11 mouse cellular contexts compared by ENCODE assay signal in the genomic region with DNA sequence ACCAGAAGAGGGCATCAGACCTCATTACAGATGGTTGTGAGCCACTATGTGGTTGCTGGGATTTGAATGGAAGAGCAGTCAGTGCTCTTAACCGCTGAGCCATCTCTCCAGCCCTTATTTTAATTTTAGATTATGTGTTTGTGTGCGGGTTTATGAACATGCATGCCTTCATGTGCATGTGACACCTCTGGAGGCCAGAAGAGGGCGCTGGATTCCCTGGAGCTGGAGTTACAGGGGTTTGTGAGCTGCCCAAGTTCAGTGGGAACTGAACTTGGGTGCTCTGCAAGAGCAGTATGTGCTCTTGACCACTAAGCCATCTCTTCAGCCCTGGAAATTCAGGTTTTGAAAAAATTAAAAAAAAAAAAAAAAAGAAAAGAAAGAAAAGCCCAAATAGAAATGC.
DNase-seq lines count a peak whose midpoint lies in the region; ATAC-seq and TF ChIP-seq lines count a peak whose summit lies in the region.
"Had no signal": no experiment of that assay in that cellular context is flagged by ENCODE, and none has a peak within 500 bp of the region (broad histone marks: within the 10 kb centered on the region; RNA-seq: fewer than 3 reads in every experiment).

No protein-coding gene starts in this region.

- no peak for TF ChIP-seq POLR2A in cerebellum, adult 2 months (IDR thresholded peaks at IDR 0.05; ENCODE audit: borderline replicate concordance, insufficient read depth, low read length)
- TF ChIP-seq POLR2A in testis, adult 2 months (IDR thresholded peaks at IDR 0.05; ENCODE audit: control insufficient read depth, low read depth, low read length), result no peak

- no peaks in the 10 kb centered on the region; the same call in 1 of the 2 replicates for H3K4me1 ChIP-seq in cerebellum, adult 2 months (ENCODE audit: control insufficient read depth, insufficient read depth, low read length)
- no peaks in the 10 kb centered on the region for H3K4me1 ChIP-seq in testis, adult 2 months (ENCODE audit: control insufficient read depth, insufficient read depth, low read length)
- H3K4me1 ChIP-seq: embryonic facial prominence, embryonic 12.5 days had no signal

- H3K27me3 ChIP-seq in cerebellum, adult 2 months (ENCODE audit: control insufficient read depth, insufficient read depth, low read length), result no peaks in the 10 kb centered on the region
- no peaks in the 10 kb centered on the region for H3K27me3 ChIP-seq in testis, adult 2 months (ENCODE audit: control insufficient read depth, insufficient read depth, low read length)
- H3K27me3 ChIP-seq: embryonic facial prominence, embryonic 12.5 days had no signal

- DNase-seq in cerebellum, adult 2 months, result no peak
- DNase-seq in layer of hippocampus, adult 2 months (ENCODE audit: low spot score in 2 of 2), result no peak
- no peak for DNase-seq in layer of hippocampus, adult 9-11 months
- DNase-seq in testis, postnatal 10 days (ENCODE audit: low spot score), result no peak
- no peak for DNase-seq in adrenal gland, postnatal 4 days (ENCODE audit: low spot score in 2 of 2)
- no peak for DNase-seq in cerebellum, postnatal 4 days (ENCODE audit: low spot score in 2 of 2)
- DNase-seq: left cerebral cortex, postnatal 4 days had no signal

- H3K36me3 ChIP-seq in testis, adult 2 months (ENCODE audit: control insufficient read depth, insufficient read depth, low read length), result no peaks in the 10 kb centered on the region
- H3K36me3 ChIP-seq: embryonic facial prominence, embryonic 12.5 days had no signal

- peak; percentile 31; the same call in 1 of the 2 replicates for TF ChIP-seq CTCF in cerebellum, adult 2 months (IDR thresholded peaks at IDR 0.05; ENCODE audit: borderline replicate concordance, insufficient read depth, low read depth, low read length)
- peak; percentile 63 for TF ChIP-seq CTCF in layer of hippocampus, adult 2 months (conservative IDR thresholded peaks at IDR 0.05)
- TF ChIP-seq CTCF in testis, adult 2 months (IDR thresholded peaks at IDR 0.05; ENCODE audit: control insufficient read depth, insufficient read depth, insufficient replicate concordance, low read depth, low read length), result peak; percentile 47; the same call in 1 of the 2 replicates

- H3K4me3 ChIP-seq in cerebellum, adult 2 months (replicated peaks; ENCODE audit: insufficient read depth, low read depth, low read length), result no peak overlapping the region
- no peak overlapping the region for H3K4me3 ChIP-seq in layer of hippocampus, adult 2 months
- H3K4me3 ChIP-seq in testis, adult 2 months (ENCODE audit: control insufficient read depth, low read depth, low read length), result no peak overlapping the region
- H3K4me3 ChIP-seq: embryonic facial prominence, embryonic 12.5 days had no signal

- no peak overlapping the region for H3K27ac ChIP-seq in cerebellum, adult 2 months (ENCODE audit: insufficient read depth, low read length)
- no peak overlapping the region for H3K27ac ChIP-seq in layer of hippocampus, adult 2 months
- no peak overlapping the region for H3K27ac ChIP-seq in testis, adult 2 months (ENCODE audit: control insufficient read depth, insufficient read depth, low read depth, low read length)
- H3K27ac ChIP-seq: embryonic facial prominence, embryonic 12.5 days had no signal

- no peak for ATAC-seq in cerebellum, adult (ENCODE audit: insufficient number of reproducible peaks, low FRiP score, low TSS enrichment)
- ATAC-seq: hindbrain, embryonic 16.5 days had no signal

- 63% methylated on average over 3 of the region's 3 CpGs for WGBS in cerebellum, adult 2 months
